Mouse (Mus musculus): ENCODE measurements at regions not wholly inside any gene's neighbourhood (a gene's known extent, or its start where the extent isn't known, plus 50 kb on each side); places are given as distances from the start of the nearest gene placed in this dataset.

DNA sequence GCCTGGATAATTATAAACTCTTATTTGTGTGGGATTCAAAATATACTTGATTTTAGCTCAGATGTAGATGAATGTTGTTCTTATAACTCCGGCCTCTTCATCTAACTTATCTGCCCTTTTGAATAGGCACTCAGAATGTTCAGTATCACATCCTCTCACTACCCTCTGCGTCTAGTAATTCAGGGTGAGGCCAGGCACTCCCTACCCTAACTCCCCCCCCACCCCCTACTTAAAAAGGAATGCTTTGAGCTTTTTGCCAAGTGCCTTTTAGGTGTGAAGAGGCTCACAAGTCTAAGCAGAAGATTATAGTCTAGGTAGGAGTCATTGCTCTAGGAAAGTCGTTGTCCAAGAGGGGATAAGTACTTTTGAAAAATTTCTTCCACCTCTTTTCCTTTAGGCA, 111.9 kb downstream of the Gm21750 start:
- no peak for TF ChIP-seq CTCF (IDR thresholded peaks at IDR 0.05; ENCODE audit: low read depth, low read length)
- TF ChIP-seq POLR2A (IDR thresholded peaks at IDR 0.05; ENCODE audit: extremely low read depth, insufficient read depth, low read length), result no peak
